Mouse (Mus musculus): Measurements from ENCODE around the gene 4930438A08Rik.
"Not testable (repeated sequence)": the region's sequence is repeated elsewhere in the genome, so short reads cannot be mapped to it uniquely, and the experiment has no call there.

Gene 4930438A08Rik

DNA sequence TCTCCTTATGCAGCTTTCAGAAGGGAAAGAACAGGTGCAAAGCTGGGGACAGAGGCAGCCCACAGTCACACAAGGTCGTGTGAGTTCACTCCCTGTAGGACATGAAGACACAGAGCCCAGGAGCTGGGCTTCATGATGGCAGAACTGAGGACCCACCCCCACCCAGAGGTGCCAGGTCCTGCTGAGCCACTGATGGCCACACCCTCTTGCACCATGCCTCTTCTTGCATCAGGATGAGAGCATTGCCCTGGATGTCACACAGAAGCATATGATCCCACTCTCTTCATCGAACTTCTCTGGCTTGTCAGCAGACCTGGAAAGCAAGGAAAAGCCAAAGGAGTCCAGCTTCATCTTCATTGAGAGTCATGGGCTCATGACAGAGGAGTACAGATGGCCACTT, at the start of gene 4930438A08Rik:
TSS of gene 4930438A08Rik (plus strand) at position 228 of the 400 bp plus-strand sequence.
- no peak for DNase-seq

DNA sequence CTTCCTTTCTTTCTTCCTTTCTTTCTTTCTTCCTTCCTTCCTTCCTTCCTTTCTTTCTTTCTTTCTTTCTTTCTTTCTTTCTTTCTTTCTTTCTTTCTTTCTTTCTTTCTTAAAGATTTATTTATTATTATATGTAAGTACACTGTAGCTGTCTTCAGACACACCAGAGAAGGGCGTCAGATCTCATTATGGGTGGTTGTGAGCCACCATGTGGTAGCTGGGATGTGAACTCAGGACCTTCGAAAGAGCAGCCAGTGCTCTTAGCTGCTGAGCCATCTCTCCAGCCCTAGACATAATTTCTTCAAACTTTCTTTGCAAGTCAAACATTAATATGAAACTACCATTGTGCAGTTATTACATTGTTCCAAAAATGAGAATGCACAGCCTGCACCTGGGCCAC, 49.7 kb upstream of the 4930438A08Rik start:
- DNase-seq = not testable (repeated sequence)

DNA sequence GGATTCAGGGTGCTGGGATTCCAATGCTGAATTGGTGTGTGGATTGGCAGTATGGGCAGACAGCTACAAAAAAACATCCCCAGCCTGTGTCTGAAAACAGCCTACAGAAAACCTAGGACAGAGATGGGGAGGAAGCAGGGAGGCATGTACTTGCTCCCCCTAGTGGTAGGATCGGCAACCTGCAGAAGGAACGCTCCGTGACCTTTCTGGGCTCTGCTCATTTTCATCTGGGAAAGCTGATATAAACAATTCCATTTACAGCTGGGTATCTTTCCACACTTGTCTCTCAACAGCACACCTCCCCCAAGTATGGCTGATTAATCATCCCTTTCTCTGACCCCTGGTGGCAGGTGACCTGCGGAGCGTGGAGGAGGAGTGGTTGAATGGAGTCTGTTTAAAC, 48.9 kb upstream of the 4930438A08Rik start:
- peak; percentile 55 for DNase-seq

DNA sequence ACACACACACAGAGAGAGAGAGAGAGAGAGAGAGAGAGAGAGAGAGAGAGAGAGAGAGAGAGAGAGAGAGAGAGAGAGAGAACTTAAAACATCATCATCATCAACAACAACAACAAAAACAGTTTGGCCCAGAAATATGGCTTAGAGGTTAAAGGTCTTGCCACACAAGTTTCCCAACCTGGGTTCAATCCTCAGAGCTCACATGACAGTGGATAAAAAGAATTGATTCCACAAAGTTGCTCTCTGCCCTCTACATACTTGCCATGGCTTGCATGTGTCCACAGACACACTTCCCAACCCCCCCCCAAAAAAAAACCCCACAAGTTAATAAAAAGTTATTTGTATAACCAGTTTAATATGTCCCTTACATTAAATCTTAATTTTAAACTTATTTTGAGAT, 48.2 kb upstream of the 4930438A08Rik start:
- no peak for DNase-seq

DNA sequence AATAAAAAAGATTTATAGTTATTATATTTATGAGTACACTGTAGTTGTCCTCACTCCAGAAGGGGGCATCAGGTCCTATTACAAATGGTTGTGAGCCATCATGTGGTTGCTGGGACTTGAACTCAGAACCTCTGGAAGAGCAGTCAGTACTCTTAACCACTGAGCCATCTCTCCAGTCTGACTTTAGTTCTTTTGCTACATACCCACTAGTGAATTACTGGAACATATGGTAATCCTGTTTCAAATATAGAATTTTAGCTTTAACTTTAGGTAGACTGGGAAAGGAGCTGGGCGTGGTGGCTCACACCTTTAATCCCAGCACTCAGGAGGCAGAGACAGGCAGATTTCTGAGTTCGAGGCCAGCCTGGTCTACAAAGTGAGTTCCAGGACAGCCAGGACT, 46.6 kb upstream of the 4930438A08Rik start:
- DNase-seq = not testable (repeated sequence)

DNA sequence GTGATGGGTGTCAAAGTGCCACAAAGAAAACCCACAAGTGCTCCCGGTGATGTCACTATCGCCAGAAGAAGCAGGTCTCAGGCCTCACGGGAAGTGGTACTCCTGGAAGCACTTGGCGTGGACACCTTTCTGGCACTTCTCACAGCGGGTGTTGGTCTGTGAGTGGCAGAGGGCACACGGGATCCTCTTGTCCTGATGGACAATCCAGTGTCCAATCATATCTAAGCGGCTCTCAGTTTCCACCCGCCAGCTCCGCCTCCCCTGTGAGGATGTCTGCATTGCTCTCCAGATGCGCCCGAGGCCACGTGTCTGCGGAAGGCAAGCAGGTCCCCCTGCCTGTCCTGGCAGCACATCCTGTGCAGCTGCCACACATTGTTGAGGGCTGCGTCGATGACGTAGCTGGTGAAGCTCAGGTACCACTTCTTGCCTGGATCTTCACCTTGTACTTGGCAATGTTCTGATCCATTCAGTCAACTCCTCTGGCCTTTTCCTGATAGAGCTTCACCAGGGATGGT, 44.1 kb upstream of the 4930438A08Rik start:
- no peak for DNase-seq

DNA sequence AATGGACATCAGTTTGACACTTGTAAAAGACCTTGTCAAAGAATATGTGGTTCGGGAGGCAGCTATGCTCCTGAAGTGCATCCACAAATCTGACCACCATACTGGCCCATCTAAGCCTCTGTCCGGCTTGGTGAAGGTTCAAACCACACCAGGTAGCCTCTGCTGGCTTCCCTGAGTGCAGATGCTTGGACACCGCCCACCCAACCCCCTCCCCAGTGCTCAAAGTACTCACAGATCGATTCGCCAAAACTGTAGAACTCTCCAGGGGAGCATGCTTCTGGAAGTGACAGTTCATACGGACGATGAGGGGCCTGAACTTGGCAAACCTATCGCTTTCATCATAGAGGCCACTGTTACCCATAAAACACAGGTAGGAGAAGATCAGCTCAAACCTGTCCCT, 43.4 kb upstream of the 4930438A08Rik start:
- DNase-seq = no peak

DNA sequence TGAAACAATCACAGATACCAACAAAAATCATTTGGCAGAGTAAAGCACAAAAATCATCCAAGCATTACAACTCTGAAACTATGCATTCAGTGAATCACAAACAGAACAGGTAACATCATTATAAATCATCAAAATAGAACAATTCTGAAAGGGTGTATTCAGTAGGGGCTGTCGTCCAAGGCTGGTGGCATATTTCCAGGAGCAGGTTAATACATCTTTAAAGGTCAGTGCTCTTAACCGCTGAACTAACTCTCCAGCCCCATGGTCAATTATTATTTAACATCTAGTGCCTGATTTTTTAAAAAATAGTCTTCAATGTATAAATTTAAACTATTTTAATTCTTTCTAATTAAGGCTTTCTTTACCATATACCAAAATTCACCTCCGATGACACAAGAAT, 40.0 kb upstream of the 4930438A08Rik start:
- not testable (repeated sequence) for DNase-seq

DNA sequence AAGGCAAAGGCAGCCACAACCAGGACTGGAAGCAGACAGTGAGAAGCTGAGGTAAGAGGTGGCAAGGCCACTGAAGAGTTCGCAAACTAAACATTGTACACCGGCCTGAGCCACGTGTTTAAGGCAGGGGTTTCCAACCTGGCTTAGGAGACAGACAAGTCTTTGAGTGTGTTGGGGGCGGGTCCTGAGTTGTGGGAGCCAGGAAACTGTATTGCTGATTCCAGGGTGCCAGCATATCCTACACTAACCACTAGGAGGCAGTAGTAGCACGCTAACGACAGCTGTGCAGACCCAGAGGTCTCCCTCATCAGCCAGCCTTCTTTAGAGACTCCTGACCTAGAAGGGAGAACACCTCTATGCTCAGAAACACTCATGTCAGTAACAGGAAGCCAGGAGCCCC, 39.4 kb upstream of the 4930438A08Rik start:
- DNase-seq = no peak

DNA sequence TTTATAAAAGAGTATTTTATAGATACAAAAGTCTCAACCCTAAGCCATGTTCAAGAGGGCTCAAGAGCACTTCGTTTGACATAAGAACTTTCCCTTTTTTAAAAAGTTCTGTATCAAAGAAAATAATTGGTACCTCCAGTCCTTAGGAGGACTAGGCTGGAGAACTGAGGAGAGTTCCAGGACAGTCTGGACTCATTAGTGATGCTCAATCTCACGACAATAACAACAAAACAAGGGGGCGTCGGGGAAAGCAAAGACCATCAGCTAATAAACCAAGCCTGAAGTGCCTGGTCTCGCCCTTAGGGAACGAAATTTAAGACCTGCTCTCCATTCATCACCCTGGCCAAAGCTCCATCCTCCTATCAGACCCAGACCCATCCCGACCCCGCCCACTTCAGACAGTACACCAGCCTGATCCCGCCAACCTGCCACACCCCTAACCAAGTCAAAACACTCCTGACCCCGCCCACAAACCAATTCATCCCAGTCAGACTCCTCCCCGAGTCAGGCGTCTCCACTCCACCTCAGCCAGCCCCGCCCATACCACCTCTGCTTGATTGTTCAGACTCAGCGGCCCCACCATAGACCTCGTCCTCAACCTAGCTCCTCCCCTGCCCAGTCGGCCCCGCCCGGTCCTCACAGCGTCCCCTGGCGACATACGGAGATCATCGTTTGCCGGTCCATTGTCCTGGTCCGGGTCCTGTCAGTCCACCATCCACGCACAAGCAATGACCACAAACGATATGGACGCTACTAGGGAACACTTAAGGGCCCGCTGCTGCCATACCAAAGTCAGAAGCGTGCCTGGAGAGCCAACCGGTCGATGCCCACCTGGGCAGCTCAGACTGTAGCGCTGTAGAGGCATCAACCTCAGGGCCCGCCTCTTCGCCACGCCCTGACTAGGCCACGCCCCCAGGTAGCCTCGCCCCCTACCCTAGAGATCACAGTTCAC, 35.5 kb upstream of the 4930438A08Rik start:
- no peak for DNase-seq

DNA sequence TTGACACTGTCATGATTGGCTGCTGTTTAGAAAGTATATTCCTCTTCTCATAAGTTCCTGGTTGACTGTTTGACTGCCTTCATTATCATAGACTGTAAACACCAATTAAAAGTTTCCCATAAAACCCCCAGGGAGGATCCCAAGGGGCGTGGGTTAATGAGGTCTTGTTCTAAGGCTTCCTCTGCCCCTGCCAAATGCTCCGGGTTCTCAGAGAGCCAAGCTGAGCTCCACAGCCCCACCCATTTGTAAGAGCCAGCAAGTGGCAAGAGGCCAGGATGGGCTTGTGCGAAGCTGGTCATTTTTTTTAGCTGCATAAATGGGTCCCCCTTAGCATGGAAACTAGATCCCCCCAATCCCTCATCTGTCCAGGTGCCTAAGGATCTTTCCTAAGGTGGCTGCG, 27.3 kb upstream of the 4930438A08Rik start:
- DNase-seq = no peak

DNA sequence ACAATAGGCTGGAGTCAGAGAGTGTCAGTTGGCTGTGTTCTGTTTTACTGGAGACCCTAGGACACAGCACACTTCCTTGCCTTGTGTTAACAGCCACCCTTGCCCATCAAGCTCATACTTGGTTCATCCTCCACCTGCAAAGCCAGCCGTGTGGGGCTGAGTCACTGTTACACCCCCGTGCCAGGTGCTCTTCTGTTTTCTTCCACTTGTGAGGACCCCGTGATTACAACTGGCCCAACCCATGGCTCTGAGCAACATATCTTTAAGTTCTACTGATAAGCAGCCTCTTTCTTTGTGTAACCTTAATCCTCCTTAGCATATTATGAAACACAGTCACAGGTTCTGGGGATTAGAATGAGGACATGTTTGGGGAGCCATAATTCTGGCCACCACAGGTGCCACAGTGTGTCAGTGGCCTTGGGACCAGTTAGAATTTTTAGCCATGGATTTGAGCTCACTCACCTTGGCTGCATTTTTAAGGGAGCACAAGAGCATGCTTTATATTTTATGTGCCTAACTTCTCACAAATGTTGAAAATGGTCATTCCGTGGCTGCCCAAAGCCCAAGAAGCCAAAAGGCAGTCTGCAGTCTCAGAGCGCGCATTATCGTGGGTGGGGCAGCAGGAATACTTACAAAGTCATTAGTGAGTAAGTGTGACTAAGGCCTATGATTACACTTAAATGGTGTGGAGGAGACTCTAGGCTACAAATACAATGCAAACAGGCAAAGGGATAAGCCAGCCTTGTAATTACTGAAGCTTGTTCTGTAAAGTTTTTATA, 25.2 kb upstream of the 4930438A08Rik start:
- no peak for DNase-seq

DNA sequence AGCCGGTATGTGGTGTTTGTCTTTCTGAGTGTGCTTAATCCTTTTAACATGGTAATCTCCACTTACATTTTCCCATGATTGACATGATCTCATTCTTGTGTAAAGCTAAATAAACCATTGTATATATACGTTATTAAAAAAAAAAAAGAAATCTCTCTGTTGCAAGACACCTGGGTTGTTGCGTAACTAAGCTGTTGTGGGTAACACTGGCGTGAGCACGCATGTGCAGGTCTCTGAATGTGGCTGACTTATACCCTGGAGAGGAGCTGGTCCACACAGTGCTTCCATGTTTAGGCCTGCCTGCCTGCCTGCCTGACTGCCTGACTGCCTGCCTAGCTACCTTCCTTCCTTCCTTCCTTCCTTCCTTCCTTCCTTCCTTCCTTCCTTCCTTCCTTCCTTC, 24.0 kb upstream of the 4930438A08Rik start:
- DNase-seq = no peak

DNA sequence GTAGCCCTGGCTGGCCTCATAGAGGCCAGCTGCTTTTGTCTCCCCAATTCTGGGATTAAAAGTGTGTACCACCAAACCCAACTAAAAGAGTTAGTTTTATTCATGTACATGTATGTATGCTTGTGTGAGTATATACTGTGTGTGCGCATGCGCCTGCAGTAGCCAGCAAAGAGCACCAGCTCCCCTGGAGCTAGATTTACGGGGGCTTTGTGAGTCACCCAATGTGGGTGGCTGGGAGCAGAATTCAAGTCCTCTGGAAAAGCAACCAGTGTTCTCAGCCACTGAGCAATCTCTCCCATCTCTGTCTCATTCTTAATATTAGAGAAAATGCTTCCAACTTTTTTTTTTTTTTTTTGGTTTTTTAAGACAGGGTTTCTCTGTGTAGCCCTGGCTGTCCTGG, 20.2 kb upstream of the 4930438A08Rik start:
- DNase-seq = peak; percentile 54

DNA sequence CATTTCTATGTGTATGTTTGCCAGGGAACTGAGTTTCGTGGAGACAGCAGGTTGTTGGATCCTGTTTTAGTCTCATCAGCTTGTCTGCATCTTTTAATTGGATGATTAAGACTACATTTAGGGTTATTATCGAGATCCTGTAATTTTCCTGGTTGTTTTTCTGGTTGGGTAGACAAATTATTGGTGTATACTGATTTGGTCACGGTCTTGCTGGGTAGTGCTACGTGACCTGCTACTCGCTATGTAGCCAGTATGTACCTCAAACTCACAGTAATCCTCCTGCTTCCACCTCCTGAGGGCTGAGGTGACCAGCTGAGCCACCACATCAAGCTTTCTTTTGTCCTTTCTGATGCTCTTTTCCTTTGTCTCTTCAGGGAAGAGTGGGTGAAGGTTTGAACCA, 16.8 kb upstream of the 4930438A08Rik start:
- DNase-seq = no peak

DNA sequence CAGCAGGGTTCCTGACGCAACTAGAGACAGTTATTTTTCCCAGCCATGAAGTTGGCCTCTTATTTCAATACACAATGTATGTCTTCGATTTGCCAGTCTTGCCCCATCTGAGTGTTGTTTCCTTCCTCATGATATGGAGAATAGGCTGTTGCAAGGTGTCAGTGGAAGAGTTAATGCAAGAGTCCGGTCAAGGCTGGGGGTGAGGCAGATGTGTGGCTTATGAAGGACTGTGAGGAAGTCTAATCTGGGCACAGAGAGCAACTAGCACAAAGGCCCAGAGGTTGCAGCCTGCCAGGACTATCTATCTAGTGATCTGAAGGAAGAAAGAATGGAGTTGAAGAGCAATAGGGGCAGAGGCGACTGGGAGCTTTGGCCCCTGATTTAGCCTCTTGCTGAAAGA, 14.4 kb upstream of the 4930438A08Rik start:
- no peak for DNase-seq

DNA sequence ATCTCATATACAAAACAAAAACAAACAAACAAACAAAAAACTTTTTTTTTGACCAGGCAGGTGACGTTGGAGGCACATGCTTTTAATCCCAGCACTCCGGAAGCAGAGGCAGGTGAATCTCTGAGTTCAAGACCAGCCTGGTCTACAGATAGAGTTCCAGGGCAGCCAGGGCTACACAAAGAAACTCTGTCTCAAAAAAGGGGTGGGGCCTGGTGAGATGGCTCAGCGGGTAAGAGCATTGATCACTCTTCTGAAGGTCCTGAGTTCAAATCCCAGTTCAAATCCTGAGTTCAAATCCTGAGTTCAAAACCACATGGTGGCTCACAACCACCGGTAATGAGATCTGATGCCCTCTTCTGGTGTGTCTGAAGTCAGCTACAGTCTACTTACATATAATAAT, 12.8 kb upstream of the 4930438A08Rik start:
- no peak for DNase-seq

DNA sequence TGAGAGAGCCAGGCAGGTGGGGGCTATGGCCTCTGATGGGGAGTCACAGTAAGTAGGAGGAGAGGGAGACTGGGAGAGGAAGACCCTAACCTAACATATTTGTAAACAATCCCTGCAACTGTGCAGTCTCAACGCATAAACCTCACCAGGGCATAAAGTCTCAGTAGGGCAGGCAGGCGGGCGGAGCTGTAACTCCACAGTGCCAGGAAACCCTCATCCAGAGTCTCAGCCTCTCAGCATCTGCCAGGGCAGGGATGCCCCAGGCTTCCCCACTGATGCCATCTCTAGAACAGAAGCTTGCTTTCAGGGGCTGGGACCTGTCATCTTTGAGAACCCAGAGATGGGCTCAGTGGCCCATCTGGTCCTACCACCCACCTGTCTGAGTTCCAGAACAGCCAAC, 12.3 kb upstream of the 4930438A08Rik start:
- no peak for DNase-seq

DNA sequence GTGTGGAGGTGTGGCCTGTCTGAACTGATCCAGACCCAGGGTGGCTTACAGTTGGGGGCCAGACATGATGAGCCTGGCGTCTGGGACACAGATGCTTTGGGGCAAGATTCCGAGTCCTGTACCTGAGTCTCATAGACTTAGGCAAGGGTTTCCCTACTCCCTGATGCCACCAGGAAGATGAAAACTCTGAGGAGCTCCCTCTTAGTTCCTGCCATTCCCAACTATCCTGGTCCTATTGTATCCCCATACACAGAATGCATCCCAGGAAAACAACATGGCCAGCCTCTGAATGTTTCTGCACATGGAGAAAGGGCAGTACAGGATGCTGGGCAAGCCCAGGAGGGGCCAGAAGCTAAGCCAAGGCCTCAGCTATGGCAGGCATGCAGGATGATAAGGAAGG, 11.1 kb upstream of the 4930438A08Rik start:
- DNase-seq = no peak

DNA sequence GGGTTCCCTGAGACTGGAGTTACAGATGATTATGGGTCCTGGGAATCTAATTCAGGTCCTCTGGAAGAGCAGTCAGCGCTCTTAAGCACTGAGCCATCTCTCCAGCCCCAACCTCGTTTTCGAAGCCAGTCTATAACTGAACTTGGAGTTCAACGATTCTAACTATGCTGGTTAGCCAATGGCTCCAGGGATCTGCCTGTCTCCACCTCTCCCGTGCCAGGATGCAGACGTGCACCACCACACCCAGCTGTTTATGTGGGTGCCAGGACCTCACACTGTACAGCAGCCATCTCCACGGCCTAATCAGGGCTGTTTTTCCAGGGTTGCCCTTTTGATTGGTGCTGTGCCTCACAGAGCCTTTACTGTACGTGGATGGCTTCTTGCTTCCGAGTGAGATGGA, 10.1 kb upstream of the 4930438A08Rik start:
- no peak for DNase-seq

DNA sequence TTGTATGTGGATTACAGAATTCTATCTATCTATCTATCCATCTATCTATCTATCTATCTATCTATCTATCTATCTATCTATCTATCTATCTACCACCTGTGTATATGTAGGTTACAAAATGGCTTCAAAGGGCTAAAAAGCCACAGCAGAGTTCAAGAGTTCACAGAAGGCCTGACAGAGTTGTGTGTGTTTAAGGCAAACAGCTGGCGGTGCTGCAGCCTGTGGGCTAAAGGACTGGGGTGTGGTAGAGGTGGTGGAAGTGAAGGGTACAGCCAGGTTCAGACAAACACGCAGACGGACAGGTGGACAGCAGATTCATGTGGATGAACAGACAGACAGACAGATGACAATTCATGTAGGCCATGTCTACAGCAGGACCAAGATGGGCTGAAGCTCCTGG, 6.3 kb upstream of the 4930438A08Rik start:
- no peak for DNase-seq

DNA sequence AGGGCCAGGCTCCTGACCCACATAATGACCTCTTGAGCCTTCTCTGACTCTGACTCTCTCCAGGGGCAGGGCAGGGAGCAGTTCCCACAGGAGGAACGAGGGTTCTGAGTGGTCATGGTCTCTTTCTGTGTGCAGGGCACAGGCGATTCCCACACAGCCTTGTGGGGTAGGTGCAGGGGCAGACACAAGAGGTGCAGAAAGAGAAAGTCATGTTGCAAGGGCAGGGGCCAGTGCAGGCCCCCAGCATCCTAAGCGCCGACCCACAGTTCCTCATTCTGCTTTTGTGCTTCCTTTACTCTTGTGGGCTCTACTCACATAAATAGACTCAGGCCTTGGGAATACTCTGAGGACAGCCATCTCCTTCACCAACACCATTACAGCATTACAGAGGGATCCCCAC, 1.2 kb downstream of the 4930438A08Rik start:
- DNase-seq = no peak

DNA sequence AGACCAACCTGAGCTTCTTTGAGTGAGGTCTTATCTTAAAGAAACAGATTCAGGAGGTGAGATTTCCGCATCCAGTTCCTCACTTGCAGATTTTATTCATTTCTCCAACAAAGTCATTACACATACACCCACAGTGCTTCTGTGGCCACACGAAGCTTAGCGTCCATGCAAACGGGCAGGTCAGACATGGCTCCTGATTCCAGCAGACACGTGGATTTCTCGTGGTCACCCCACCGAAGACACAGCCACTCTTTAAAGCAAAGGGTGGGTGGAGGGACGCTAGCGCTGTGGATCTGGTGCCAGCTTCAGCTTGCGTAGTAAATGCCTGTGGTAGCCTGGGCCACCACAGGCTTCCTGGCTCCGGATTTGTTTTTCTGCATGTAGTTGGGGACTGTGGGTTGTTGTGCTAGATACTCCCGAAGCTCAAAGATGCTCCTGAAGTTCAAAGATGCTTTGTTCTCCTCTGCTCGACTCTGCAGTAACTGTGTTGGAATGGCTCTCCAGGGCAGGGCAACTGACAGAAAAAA, 7.4 kb downstream of the 4930438A08Rik start:
- no peak for DNase-seq

DNA sequence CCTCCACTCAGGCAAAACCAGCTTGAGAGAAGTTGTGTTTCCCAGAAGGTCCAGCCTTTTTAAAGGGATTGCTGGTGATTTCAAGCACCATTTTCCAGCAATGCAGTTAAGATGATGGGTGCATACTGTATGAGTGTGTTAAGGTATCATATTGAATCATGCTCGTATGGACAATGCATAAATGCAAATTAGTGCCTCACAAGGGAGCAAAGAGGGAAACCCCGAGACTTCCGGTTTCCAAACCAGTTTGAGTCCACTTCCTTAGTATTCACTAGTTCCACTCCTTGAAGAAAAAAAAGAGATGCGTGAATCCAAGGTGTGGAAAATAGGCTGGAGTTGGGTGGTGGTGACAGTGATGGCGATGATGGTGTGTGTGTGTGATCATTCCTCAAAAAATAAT, 7.9 kb downstream of the 4930438A08Rik start:
- no peak for DNase-seq

All from right cerebral cortex, adult 18-20 months (tissue).